Mouse (Mus musculus) large intestine, adult 2 months (tissue): Measurements from ENCODE around the gene Scn1b. TPM values are rescaled to one million over a fixed set of nuclear protein-coding genes. Genes with fewer than 3 reads are reported as not detected.

Experiments
- DNase-seq: peaks from one replicate; pipeline ENCODE4 v3.0.0-alpha.2; 2012; ENCODE audit warnings: low read depth, low spot score
- WGBS: fragments of 180-500 bp; shearing (Covaris S2); methylation state at CpG from one replicate; pipeline ENCODE4 v1.1.7; 2018; 5-methylcytosine and 5-hydroxymethylcytosine counted together
- polyA plus RNA-seq: library from polyadenylated mRNA; depleted of rRNA; stranded (reverse); fragments of >200 nt; gene quantifications from 2 replicates; pipeline ENCODE4 v1.2.3, GENCODE M21; 2012

The Scn1b gene
- polyA plus RNA-seq, 1 experiment, result 15.5 TPM

DNA sequence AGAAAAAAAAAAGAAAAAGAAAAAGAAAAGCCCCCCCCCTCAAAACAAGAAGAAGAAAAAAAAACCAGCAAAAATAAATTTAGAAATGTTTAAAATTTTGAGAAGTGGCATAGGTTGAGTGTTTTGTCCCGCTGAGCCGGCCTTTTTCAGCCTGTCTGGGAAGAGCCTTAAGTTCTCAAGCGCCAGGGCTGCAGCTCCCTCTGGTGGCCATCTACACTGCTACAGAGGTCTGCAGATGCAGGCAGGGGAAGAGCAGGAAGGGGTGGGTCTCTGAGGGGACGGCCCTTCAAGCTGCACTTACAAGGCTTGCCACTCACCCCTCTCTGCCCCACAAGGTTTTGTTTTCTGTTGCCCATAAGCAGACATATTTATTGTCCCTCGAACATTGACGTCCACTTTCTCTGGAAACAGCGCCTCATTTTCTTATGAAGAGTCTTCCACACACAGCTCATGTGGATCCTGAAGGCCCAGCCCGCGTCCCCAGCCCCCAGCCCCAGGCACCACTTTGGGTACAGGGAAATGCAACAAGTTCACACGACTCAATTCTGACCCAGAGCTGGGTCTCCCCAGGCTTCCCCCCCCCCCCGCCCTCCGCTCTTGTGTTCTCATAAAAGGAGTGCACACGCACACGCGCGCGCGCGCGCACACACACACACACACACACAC lies 29.1 kb downstream of the Scn1b start:
- 45% methylated on average over 20 of the region's 20 CpGs for WGBS
- DNase-seq, result peak; percentile 64

DNA sequence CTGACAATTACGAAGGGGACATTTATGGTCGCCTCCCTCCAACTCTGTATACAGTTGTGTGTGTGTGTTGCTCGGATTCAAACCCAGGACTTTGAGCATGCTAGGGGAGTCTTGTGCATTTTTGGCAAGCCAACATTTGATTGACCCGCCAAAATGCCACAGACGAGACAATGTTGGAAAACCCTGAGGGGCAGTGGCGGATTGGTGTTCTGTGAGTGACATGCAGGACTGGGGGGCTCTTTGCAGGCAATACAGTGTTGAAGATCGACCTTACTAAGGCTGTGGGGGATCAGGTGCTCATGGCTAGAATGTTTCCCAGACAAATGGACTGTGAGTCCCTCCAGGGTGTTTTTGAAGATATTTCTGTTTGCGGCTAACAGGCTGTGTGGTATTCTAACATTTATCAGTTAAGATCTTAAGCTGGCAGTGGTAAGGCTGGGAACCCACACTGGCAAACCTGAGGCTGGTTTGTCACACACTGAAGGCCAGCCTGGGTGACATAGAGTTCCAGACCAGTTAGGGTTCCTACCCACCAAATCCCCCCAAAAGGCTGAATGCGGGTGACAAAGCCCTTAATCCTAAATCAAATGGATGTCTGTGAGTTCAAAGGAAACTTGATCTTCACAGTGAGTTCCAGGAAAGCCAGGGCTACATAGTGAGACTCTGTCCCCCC lies 29.8 kb downstream of the Scn1b start:
- no peak for DNase-seq
- WGBS, result 82% methylated on average over 9 of the region's 9 CpGs

- WGBS, result 29% methylated on average over 12 of the region's 12 CpGs
- DNase-seq, result no peak
Observed at GRCm38 (mm10) chr7:31094774-31095501, 31.9 kb downstream of the Scn1b start.

DNA sequence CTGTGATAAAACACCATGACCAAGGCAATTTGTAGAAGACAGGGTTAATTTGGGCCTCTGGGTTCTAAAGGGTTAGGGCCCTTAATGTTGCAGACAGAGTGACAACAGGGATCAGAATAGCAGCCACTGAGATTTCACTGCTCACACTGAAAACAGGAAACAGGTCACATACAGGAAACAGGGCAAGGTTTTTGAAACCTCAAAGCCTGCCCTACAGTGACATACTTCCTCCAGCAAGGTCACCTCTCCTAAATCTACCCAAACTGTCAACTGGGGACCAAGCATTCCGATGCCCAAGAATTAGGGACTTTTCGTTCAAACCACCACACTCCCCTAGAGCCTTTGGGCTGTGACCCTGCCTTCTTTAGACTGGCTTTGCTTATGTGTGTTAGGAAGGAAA lies 37.1 kb downstream of the Scn1b start:
- no peak for DNase-seq
- WGBS, result 79% methylated on average over 2 of the region's 2 CpGs

GRCm38 (mm10) chr7:31088206-31088605 lies 38.6 kb downstream of the Scn1b start:
- WGBS, result 74% methylated on average over 3 of the region's 3 CpGs
- no peak for DNase-seq

DNA sequence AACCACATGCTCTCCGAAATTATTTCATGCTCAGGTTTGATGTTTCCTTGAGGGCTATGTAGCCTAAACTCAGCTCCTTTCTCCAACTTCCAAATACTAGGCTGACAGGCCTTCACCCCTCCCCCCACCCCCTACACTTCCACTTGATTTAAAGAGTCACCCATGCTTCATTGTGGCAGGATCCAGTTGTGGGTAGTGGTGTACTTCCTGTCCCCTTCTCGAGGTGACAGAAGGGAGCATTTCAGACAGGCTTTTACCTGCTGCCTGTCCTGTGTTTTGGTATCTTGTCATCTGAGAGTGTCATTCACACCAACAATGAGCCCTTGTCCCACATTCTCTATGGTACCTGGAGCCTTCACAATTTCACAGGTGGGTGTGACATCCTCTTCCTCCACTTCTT lies 39.5 kb downstream of the Scn1b start:
- DNase-seq, result no peak
- WGBS, result 64% methylated on average over 2 of the region's 2 CpGs

- no peak for DNase-seq
- WGBS, result 95% methylated on average over 9 of the region's 9 CpGs
Observed at GRCm38 (mm10) chr7:31086175-31086755, 40.5 kb downstream of the Scn1b start.

- no peak for DNase-seq
- 20% methylated on average over 3 of the region's 3 CpGs for WGBS
Observed at GRCm38 (mm10) chr7:31085171-31085570, 41.6 kb downstream of the Scn1b start.

DNA sequence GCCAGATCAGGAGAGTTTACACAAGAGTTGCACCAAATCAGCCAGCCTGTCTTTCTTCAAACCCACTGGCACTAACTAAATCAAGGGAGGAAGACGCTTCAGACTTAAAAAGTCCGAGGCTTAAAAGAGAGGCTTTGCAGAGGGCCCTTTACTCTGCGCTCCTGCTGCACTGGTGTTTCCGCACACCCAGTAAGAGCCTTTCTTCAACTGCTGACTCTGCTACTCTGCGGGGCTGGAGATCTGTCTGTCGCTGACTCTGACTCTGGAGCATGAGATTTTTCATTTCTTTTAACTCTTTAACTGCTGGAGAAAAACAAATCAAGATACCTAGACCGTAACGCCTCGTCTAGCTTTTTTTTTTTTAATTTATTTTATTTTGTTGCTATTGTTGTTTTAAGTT lies 42.7 kb downstream of the Scn1b start:
- WGBS, result 75% methylated on average over 9 of the region's 9 CpGs
- DNase-seq, result no peak

GRCm38 (mm10) chr7:31082831-31083588 lies 43.8 kb downstream of the Scn1b start:
- WGBS, result 64% methylated on average over 14 of the region's 14 CpGs
- DNase-seq, result no peak

GRCm38 (mm10) chr7:31082106-31082505 lies 44.7 kb downstream of the Scn1b start:
- DNase-seq, result no peak

- DNase-seq, result no peak
Observed at GRCm38 (mm10) chr7:31081106-31081505, 45.7 kb downstream of the Scn1b start.

GRCm38 (mm10) chr7:31080611-31081010 lies 46.2 kb downstream of the Scn1b start:
- 78% methylated on average over 3 of the region's 3 CpGs for WGBS
- no peak for DNase-seq

More at GRCm38 (mm10) chr7:31081106-31081505, 45.7 kb downstream of the Scn1b start:
- WGBS, result 62% methylated on average over 1 of the region's 1 CpGs

GRCm38 (mm10) chr7:31079670-31080069 lies 47.1 kb downstream of the Scn1b start:
- 85% methylated on average over 8 of the region's 8 CpGs for WGBS
- no peak for DNase-seq

DNA sequence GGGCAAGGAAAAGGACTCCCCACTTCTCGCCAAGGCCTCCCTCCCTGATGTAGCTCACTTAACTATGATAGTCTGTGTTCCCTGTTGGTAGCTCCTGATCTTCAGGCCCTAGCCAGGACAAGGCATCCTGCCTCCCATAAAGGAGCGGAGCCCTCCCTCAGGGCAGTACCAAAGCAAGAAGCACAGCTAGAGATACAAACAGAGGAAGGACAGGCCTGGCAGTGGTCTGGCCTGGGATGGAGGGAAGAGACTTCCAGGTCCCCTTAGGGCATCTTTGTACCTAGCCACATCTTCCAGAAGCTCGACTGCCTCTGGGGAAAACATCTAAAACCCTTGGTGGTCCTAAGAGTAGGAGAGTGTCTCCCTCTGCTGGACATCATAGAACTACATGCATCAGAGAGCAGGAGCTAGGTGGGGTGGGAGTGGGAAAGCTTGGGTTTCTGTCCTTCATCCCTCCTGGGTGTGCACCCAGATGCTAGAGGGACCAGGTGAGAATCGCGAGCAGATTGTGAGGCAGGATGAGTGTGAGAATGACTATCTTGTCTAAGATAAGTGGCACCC lies 48.8 kb downstream of the Scn1b start:
- 44% methylated on average over 5 of the region's 5 CpGs for WGBS
- no peak for DNase-seq

DNA sequence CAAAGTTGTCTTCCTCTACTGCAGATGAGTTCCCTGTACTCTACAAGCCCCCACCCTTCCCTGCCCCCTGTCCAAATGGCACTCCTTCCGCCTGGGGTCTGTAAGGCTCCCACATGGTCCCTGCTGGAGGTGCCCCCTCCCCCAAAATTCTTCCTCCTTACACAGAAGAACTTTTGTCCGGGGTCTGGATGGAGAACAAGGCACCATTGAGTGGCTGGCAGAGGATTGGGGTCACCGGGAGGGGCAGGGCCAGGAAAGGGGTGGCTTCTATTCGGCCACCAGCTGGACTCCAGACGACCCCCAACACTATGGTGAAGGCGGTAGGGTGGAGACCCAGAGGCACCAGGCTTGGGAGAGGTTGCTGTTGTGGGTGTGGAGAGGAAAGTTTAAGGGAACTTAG lies 49.3 kb downstream of the Scn1b start:
- 62% methylated on average over 6 of the region's 6 CpGs for WGBS
- no peak for DNase-seq

DNA sequence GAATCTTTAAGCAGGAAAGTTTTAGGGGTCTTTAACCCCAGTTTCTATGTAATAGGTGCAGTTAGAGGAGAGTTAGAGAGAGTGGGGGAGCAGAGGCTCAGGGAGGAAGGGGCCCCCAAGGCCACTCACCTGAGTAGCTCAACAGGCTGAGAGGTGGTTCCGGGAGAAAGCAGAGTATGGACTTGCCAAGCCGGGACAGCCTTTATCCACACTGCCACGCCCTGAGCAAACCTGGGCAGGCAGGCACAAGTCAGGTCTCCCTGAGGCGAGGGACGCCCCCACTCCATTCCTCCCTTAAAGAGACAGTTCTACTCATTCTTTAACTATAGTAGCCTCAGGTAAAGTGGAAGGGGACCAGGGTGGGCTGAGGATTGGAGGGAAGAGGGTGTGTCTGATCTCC lies 50.3 kb downstream of the Scn1b start, which contains the start of gene Fxyd3:
Fxyd3 (minus strand) TSS at position 213 of the 400 bp plus-strand sequence.
- WGBS, result 22% methylated on average over 5 of the region's 5 CpGs
- DNase-seq, result no peak

DNA sequence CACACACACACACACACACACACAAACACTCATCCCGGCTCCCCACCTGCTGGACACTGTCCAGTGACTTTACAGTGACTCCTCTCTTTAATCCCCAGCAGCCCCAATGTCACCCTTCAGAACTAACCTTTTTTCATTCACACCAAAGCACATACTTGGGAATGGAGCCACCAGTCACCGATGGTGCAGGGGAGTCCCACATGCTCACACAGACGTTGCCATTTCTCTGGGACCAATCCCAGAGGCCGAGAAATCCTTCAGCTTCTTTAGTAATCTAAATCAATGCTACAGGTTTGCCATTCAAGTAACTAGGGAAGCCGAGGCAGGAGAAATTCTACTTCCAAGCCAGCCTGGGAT lies 52.1 kb downstream of the Scn1b start:
- WGBS, result 25% methylated on average over 5 of the region's 5 CpGs
- DNase-seq, result no peak

DNA sequence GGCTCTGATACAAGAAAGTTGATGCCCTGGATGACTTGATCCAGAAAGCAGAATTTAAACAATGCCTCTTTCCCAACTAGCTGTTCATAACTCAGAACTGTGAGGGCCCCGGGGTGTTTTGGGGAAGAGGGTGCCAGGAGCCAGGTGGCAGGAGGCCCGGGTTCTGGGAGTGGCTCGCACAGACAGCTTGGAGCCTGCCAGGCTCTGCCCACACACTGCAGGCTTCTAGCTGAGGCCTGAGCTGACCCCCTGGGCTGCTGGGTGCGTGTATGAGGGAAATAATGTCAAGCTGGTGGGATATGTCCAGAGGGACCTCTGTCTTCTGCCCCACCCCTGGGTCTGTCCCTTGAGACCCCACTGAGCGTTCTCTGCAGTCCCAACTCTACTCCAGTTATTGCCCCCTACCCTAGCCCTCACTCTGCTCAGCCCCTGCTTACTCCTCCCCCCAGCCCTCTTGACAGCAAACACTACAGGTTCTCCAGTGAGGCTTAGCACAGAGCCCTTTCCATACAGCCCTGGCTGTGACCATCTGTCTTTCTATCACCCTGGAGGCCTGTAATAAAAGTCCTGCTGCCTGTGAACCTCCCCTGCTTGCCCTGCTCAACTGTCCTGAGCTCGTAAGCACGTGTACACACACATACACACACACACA lies 52.6 kb downstream of the Scn1b start:
- no peak for DNase-seq
- 22% methylated on average over 7 of the region's 7 CpGs for WGBS
